Mouse (Mus musculus): ENCODE measurements at regions not wholly inside any gene's neighbourhood (a gene's known extent, or its start where the extent isn't known, plus 50 kb on each side); places are given as distances from the start of the nearest gene placed in this dataset.

DNA sequence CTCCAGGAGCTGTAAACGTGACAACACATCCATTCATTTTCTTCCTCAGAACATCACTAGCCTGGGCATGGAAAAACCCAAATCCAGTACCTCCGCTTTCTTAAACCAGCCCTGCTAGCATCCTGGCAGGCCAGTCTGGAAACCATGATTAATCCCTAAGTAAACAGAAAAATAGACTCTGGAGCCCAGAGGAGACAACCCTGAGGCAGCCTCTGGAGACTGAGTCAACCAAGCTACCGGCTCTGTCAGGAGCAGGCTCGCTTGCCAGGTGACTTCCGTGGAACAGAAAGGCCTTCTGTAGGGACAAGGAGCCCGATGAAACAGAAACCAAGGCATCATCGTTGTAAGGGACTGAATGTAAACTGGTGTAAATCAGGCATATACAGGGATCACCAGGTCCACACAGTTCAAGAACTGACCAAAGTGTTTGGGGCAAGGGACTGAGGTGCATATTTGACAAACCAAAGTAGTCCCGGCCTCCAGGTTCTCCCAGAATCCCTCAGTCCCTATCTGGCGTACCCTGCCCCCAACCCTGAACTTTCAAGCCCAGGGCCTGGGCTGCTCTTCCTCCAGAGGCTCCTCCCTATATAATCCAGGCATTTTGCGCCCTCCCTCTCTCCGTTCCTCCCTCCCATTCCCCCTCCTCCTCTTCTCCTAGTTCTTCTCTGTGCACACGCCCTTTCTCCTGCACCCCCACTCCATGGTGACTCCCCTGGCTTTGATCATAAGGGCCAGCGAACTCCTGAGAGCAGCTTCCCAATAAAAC lies 54.6 kb upstream of the Ivns1abp start:
- no peak for ATAC-seq (replicated peaks; ENCODE audit: insufficient number of reproducible peaks, insufficient read depth, low FRiP score, low read depth)
- Histone ChIP-seq H3K9ac (no peak overlapping the region), H3K4me3 (no peak overlapping the region), H3K36me3 (no peaks in the 10 kb centered on the region), H3K27me3 (no peaks in the 10 kb centered on the region), H3K9me3 (replicated peaks) (no peaks in the 10 kb centered on the region), H3K4me2 (no peak overlapping the region), H3K4me1 (replicated peaks) (peaks cover 6% of the 10 kb centered on the region; the same call in 1 of the 2 replicates), H3K27ac (no peak overlapping the region)
- 71% methylated on average over 13 of the region's 13 CpGs for WGBS

- Histone ChIP-seq H3K4me3 (no peak overlapping the region), H3K36me3 (no peaks in the 10 kb centered on the region), H3K27ac (no peak overlapping the region), H3K27me3 (no peaks in the 10 kb centered on the region), H3K4me1 (replicated peaks) (peaks cover 3% of the 10 kb centered on the region; the same call in 1 of the 2 replicates), H3K9ac (no peak overlapping the region), H3K4me2 (no peak overlapping the region), H3K9me3 (replicated peaks) (no peaks in the 10 kb centered on the region)
- WGBS: 73% methylated on average over 9 of the region's 9 CpGs
- ATAC-seq (replicated peaks; ENCODE audit: insufficient number of reproducible peaks, insufficient read depth, low FRiP score, low read depth): no peak
Observed at GRCm38 (mm10) chr1:151293311-151294050, 50.8 kb upstream of the Ivns1abp start.
